Mouse (Mus musculus): ENCODE results near the gene Gm21294.
"Not testable (repeated sequence)": the region's sequence is repeated elsewhere in the genome, so short reads cannot be mapped to it uniquely, and the experiment has no call there.

- not testable (repeated sequence) for TF ChIP-seq CTCF (IDR thresholded peaks at IDR 0.05; ENCODE audit: low read depth, low read length); POLR2A (IDR thresholded peaks at IDR 0.05; ENCODE audit: borderline replicate concordance, low read depth, low read length)
These were observed 73.6 kb downstream of the Gm21294 start for GRCm38 (mm10) chrY:89126246-89126645.

Measured in bone marrow macrophage, adult 2 months (primary cell).